Mouse (Mus musculus) liver, adult 2 months (tissue): ENCODE measurements at regions not wholly inside any gene's neighbourhood (a gene's known extent, or its start where the extent isn't known, plus 50 kb on each side); places are given as distances from the start of the nearest gene placed in this dataset.

Experiments
- CTCF ChIP-seq: fragments of 200-500 bp; IDR thresholded peaks from 2 replicates; pipeline ENCODE4 v1.5.1; 2011; ENCODE audit warnings: low read depth, low read length, control low read depth
- POLR2A ChIP-seq: fragments of 200-500 bp; IDR thresholded peaks from 2 replicates; pipeline ENCODE4 v1.6.1; 2011; ENCODE audit warnings: low read length, control low read depth; ENCODE audit not compliant: insufficient read depth; ENCODE audit errors: extremely low read depth

GRCm38 (mm10) chr12:26621135-26621932, 152.3 kb downstream of the Cmpk2 start:
- no peak for TF ChIP-seq CTCF
- no peak for TF ChIP-seq POLR2A
